Mouse (Mus musculus) midbrain, embryonic 15.5 days (tissue): ENCODE data around the gene Me1. TPM values are rescaled to one million over a fixed set of nuclear protein-coding genes. Genes with fewer than 3 reads are reported as not detected.

Experiments used
- ATAC-seq: fragments of 200-750 bp; cut with Nextera tagmentation; replicated peaks from 2 replicates; pipeline ENCODE4 v1.8.0; 2017; ENCODE audit warnings: moderate TSS enrichment
- H3K27ac ChIP-seq: fragments of 300-500 bp; sonication (generic); 2 replicates; pipeline ENCODE4 v1.5.1; 2015; ENCODE audit warnings: mild to moderate bottlenecking, inconsistent platforms
- H3K27me3 ChIP-seq: fragments of 300-500 bp; sonication (generic); replicated peaks from 2 replicates; pipeline ENCODE4 v1.6.1; 2015; ENCODE audit warnings: inconsistent platforms
- H3K36me3 ChIP-seq: fragments of 300-500 bp; sonication (generic); replicated peaks from 2 replicates; pipeline ENCODE4 v1.6.1; 2015; ENCODE audit warnings: inconsistent platforms
- H3K4me1 ChIP-seq: fragments of 300-500 bp; sonication (generic); 2 replicates; pipeline ENCODE4 v1.6.1; 2015; ENCODE audit warnings: inconsistent platforms
- H3K4me2 ChIP-seq: fragments of 300-500 bp; sonication (generic); 2 replicates; pipeline ENCODE4 v1.6.1; 2015; ENCODE audit warnings: inconsistent platforms, mild to moderate bottlenecking, moderate library complexity
- H3K4me3 ChIP-seq: fragments of 300-500 bp; sonication (generic); 2 replicates; pipeline ENCODE4 v1.5.1; 2015; ENCODE audit warnings: mild to moderate bottlenecking, inconsistent platforms
- H3K9ac ChIP-seq: fragments of 300-500 bp; sonication (generic); 2 replicates; pipeline ENCODE4 v1.6.1; 2015; ENCODE audit warnings: mild to moderate bottlenecking, inconsistent platforms
- H3K9me3 ChIP-seq: fragments of 300-500 bp; sonication (generic); 2 replicates; pipeline ENCODE4 v1.6.1; 2016; ENCODE audit warnings: inconsistent platforms
- WGBS: fragments of 180-500 bp; shearing (Covaris S2); methylation state at CpG from one replicate; pipeline ENCODE4 v1.1.7; 2015; ENCODE audit warnings: mixed read lengths; 5-methylcytosine and 5-hydroxymethylcytosine counted together
- polyA plus RNA-seq: library from polyadenylated mRNA; unstranded; fragments of >200 nt; fragmentation: Nextera tagmentation; extraction: Ambion mirVana; gene quantifications from 2 replicates; pipeline ENCODE4 v1.2.1, GENCODE M21; 2015

Me1 gene
- polyA plus RNA-seq, 1 experiment from 2014 or later: 40.6 TPM

GRCm38 (mm10) chr9:86573616-86574303 is 122.0 kb downstream of the Me1 start:
- no peak for ATAC-seq
- Histone ChIP-seq H3K27me3 (no peaks in the 10 kb centered on the region), H3K27ac (no peak overlapping the region), H3K4me3 (no peak overlapping the region), H3K9me3 (no peaks in the 10 kb centered on the region), H3K4me2 (no peak overlapping the region), H3K4me1 (peaks cover 19% of the 10 kb centered on the region), H3K9ac (no peak overlapping the region), H3K36me3 (0 out of 2 replicates have a peak, but pooled peaks cover 3% of the 10 kb centered on the region)
- 88% methylated on average over 20 of the region's 20 CpGs for WGBS

DNA sequence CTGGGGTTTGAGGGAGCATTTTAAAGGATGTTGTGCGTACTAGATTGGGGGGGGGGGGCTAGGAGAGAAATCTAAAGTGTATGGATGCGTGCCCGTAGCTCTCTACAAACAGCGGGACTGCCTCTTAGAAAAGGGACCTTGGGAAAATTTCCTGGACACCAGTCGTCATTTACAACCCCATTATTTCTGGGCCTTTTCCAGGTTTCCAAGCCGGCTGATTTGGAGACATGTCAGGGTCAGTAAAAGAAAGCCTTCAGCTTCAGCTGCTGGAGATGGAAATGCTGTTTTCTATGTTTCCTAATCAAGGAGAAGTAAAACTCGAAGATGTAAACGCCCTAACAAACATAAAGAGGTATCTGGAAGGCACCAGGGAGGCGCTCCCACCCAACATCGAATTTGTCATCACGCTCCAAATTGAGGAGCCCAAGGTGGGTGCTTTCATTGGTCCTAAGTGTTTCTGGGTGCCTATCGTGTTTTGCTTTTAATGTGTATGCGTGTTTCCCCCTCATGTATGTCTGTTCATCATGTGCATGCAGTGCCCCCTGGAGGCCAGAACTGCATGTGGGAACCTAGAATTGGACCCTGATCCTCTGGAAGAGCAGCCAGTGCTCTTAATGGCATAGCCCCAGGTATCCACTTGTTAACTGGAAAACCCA is 123.0 kb downstream of the Me1 start:
- no peak overlapping the region for H3K27ac ChIP-seq
- WGBS: 6% methylated on average over 13 of the region's 13 CpGs

DNA sequence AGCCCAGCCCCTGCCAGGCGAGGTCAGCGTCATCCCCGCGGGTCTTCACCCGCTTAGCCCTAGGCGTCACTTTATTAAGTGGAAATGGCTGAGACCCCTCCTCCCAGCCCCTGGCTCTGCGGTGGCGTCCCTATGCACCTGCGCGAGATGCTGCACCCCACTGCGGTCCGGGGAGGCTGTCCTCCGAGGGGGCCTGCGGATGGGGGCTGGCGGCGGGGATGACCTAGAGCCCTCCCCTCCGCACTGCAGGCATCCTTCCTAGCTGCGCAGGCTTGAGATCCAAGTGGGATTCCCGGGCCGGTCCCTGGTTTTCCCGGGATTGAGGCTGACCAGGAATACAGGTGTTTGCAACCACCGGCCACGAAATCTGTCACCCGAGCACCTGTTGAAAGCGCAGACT is 123.6 kb downstream of the Me1 start:
- Histone ChIP-seq H3K4me2 (peak overlapping the region; percentile 99), H3K36me3 (0 out of 2 replicates have a peak, but pooled peaks cover 12% of the 10 kb centered on the region), H3K27me3 (no peaks in the 10 kb centered on the region), H3K4me3 (peak overlapping the region; percentile 86), H3K4me1 (peaks cover 19% of the 10 kb centered on the region), H3K9me3 (no peaks in the 10 kb centered on the region), H3K9ac (peak overlapping the region; percentile 78), H3K27ac (peak overlapping the region; percentile 48; the same call in 1 of the 2 replicates)
- under 1% methylated on average over 25 of the region's 25 CpGs for WGBS
- peak; percentile 77 for ATAC-seq

More for the DNA sequence above, 123.0 kb downstream of the Me1 start:
- ATAC-seq: no peak
- peak overlapping the region; percentile 99 for H3K4me2 ChIP-seq
- H3K4me3 ChIP-seq: peak overlapping the region; percentile 86
- H3K4me1 ChIP-seq: peaks cover 19% of the 10 kb centered on the region
- H3K9me3 ChIP-seq: no peaks in the 10 kb centered on the region
- 0 out of 2 replicates have a peak, but pooled peaks cover 9% of the 10 kb centered on the region for H3K36me3 ChIP-seq
- H3K27me3 ChIP-seq: no peaks in the 10 kb centered on the region
- H3K9ac ChIP-seq: peak overlapping the region; percentile 78; the same call in 1 of the 2 replicates

GRCm38 (mm10) chr9:86571540-86572135 is 124.1 kb downstream of the Me1 start, which contains the start of the genes Pgm3 and Rwdd2a:
TSS of gene Pgm3 (minus strand) at chr9:86571842.
TSS of gene Rwdd2a (plus strand) at chr9:86571991.
- Histone ChIP-seq H3K27me3 (no peaks in the 10 kb centered on the region), H3K27ac (peak within 1 kb of the TSS; percentile 84), H3K9me3 (no peaks in the 10 kb centered on the region), H3K36me3 (peaks cover 18% of the 10 kb centered on the region; the same call in 1 of the 2 replicates), H3K4me3 (peak within 1 kb of the TSS; percentile 86), H3K9ac (peak within 1 kb of the TSS; percentile 78), H3K4me2 (peak within 1 kb of the TSS; percentile 99), H3K4me1 (peaks cover 19% of the 10 kb centered on the region)
- 0% methylated on average over 59 of the region's 59 CpGs for WGBS
- peak; percentile 99 for ATAC-seq

GRCm38 (mm10) chr9:86570946-86571345 is 124.8 kb downstream of the Me1 start:
- no peak overlapping the region for H3K27ac ChIP-seq
- no peak for ATAC-seq
- WGBS: 21% methylated on average over 8 of the region's 8 CpGs
- peaks cover 19% of the 10 kb centered on the region for H3K4me1 ChIP-seq
- peak overlapping the region; percentile 78; the same call in 1 of the 2 replicates for H3K9ac ChIP-seq
- H3K4me2 ChIP-seq: peak overlapping the region; percentile 99
- peak overlapping the region; percentile 86 for H3K4me3 ChIP-seq
- no peaks in the 10 kb centered on the region for H3K27me3 ChIP-seq
- H3K36me3 ChIP-seq: peaks cover 19% of the 10 kb centered on the region; the same call in 1 of the 2 replicates
- H3K9me3 ChIP-seq: no peaks in the 10 kb centered on the region

- Histone ChIP-seq H3K27ac (no peak overlapping the region), H3K4me3 (peak overlapping the region; percentile 86), H3K27me3 (no peaks in the 10 kb centered on the region), H3K4me2 (peak overlapping the region; percentile 99), H3K9ac (no peak overlapping the region), H3K4me1 (peaks cover 19% of the 10 kb centered on the region), H3K36me3 (peaks cover 19% of the 10 kb centered on the region), H3K9me3 (no peaks in the 10 kb centered on the region)
- WGBS: 82% methylated on average over 10 of the region's 10 CpGs
- no peak for ATAC-seq
Observed at GRCm38 (mm10) chr9:86570261-86570890, 125.4 kb downstream of the Me1 start.

DNA sequence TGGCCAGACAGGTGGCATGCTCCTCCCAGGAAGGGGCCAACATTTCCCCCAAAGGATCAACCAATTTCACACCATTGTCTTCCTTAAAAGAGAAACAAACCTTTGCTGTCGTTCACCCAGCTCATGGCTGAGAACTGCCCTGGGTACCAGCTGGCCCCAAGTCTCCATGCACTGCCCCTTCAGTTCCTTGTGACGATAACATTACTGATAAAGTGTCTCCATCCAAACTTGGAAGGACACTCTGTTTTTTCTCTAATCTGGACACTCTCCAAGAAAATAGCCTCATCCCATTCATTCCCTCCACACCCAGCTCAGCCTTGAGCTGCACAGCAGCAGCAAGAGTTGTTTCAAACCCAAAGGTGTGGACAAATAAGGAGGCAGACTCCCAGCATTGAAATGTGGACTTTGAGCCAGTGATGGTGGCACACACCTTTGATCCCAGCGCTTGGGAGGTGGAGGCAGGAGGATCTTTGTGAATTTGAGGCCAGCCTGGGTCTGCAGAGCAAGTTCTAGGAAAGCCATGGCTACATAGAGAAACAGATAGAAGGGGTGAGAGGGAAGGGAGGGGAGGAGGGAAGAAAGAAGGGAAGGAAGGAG is 126.3 kb downstream of the Me1 start:
- Histone ChIP-seq H3K36me3 (peaks cover 24% of the 10 kb centered on the region), H3K4me1 (peaks cover 19% of the 10 kb centered on the region), H3K27ac (no peak overlapping the region), H3K27me3 (no peaks in the 10 kb centered on the region), H3K4me2 (no peak overlapping the region), H3K4me3 (no peak overlapping the region), H3K9ac (no peak overlapping the region), H3K9me3 (no peaks in the 10 kb centered on the region)
- WGBS: 84% methylated on average over 3 of the region's 3 CpGs
- no peak for ATAC-seq

DNA sequence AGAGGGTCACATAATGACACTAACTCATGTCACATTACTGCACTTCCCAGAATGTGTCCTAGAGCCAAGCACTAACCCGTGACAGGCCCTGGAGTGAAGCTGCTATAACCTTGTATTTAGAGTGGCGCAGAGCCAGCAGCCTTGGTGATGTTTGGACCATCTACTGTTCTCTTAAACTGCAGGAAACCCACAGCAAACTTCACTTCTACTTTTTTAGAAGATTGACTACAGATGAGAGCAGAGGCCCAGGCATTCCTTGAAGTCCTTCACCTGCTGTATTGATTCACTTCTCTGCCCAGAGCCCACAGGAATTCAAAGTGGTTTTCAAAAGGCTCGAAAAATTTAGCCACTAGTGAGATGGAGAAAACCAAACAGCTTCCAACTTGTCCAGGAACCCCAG is 135.2 kb downstream of the Me1 start:
- H3K4me3 ChIP-seq: no peak overlapping the region
- H3K27me3 ChIP-seq: no peaks in the 10 kb centered on the region
- H3K9me3 ChIP-seq: no peaks in the 10 kb centered on the region
- no peak overlapping the region for H3K9ac ChIP-seq
- no peak for ATAC-seq
- peaks cover 43% of the 10 kb centered on the region; the same call in 1 of the 2 replicates for H3K36me3 ChIP-seq
- WGBS: 92% methylated on average over 3 of the region's 3 CpGs
- no peak overlapping the region for H3K27ac ChIP-seq
- H3K4me2 ChIP-seq: no peak overlapping the region
- no peaks in the 10 kb centered on the region for H3K4me1 ChIP-seq

- Histone ChIP-seq H3K9me3 (no peaks in the 10 kb centered on the region), H3K27me3 (no peaks in the 10 kb centered on the region), H3K9ac (no peak overlapping the region), H3K4me3 (no peak overlapping the region), H3K4me1 (no peaks in the 10 kb centered on the region), H3K4me2 (no peak overlapping the region), H3K36me3 (peaks cover 52% of the 10 kb centered on the region; the same call in 1 of the 2 replicates), H3K27ac (no peak overlapping the region)
- no peak for ATAC-seq
- 96% methylated on average over 4 of the region's 4 CpGs for WGBS
Observed at GRCm38 (mm10) chr9:86554641-86555040, 141.1 kb downstream of the Me1 start.

DNA sequence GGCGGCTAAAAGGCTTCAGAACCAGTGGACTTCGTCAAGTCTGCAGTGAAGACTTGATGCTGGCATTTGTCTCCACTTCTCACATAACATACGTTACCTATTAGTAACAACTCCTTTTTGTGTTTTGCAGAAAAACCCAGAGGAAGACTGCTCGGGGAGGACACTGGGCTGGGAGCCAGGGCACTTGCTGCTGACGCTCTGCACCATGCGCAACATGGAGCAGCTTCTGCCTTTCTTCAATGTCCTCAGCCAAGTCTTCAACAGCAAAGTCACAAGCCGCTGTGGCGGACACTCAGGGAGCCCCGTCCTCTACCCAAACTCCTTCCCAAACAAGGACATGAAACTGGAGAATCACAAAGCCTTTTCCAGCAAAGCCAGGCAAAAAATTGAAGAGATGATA is 141.9 kb downstream of the Me1 start:
- Histone ChIP-seq H3K4me2 (no peak overlapping the region), H3K9me3 (no peaks in the 10 kb centered on the region), H3K27ac (no peak overlapping the region), H3K36me3 (peaks cover 47% of the 10 kb centered on the region; the same call in 1 of the 2 replicates), H3K27me3 (no peaks in the 10 kb centered on the region), H3K4me3 (no peak overlapping the region), H3K4me1 (no peaks in the 10 kb centered on the region), H3K9ac (no peak overlapping the region)
- ATAC-seq: no peak
- WGBS: 93% methylated on average over 9 of the region's 9 CpGs

GRCm38 (mm10) chr9:86550717-86551116 is 145.0 kb downstream of the Me1 start:
- H3K4me2 ChIP-seq: no peak overlapping the region
- H3K27me3 ChIP-seq: no peaks in the 10 kb centered on the region
- no peak overlapping the region for H3K4me3 ChIP-seq
- 93% methylated on average over 3 of the region's 3 CpGs for WGBS
- H3K36me3 ChIP-seq: peaks cover 47% of the 10 kb centered on the region
- H3K4me1 ChIP-seq: no peaks in the 10 kb centered on the region
- no peak for ATAC-seq
- H3K9me3 ChIP-seq: no peaks in the 10 kb centered on the region
- H3K27ac ChIP-seq: no peak overlapping the region
- no peak overlapping the region for H3K9ac ChIP-seq
